Mouse (Mus musculus): ENCODE data around the gene Elane.

Gene Elane

DNA sequence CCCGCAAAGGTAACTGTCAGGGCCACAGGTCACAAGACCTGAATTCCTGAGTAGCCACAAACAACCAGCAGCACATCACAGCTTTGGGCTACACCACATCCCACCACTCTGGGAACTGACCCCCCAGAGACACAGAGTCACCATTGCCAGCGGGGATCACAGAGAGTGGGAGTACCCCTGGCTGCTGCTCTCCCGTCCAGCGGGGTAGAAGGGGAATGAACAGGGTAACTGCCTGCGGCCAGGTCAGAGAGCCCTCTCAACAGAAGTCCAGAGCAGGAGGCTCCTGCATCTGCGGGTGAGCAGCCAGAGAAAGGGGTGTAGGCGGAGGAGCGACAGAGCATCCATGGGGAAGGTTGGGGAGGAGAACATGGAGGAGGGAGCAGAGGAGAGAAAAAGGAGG, 30.0 kb downstream of the Elane start:
- DNase-seq, result no peak

DNA sequence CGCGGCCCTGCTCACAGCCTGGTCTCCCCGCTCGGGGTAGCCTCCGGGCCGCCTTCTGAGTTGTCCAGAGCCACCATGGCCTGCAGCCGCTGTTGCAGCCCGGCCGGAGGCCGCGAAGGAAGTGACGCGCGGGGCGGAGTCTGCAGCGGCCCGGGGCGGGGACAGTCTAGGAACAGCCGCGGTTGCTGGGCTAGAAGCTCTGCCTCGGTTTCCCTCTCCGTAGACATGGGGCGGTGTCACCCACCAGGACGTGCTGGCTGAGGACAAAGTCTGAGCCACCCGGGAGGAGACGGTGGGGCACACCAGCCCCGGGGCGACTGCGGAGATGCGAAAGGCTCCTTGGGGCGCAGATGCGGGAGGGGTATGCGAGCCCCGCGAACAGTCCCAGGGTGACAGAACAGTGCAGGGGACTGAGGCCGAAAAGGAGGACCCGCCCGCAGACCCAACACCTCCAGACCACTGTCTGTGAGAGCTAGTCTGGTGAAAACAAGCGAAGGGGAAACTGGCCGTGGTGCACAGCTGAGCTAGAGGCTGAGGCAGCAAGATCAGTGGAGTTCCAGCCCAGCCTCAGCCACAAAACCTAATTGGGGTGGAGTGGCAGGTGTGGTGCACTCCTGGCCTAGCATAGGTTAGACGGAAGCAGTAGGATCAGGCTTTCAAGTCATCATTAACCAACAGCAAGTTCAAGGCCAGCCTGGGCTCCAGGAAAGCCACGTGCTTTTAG, 30.9 kb downstream of the Elane start, which contains the start of gene Kiss1r:
TSS of gene Kiss1r (plus strand) at position 164 of the 724 bp plus-strand sequence.
- peak; percentile 91 to 92 for DNase-seq

DNA sequence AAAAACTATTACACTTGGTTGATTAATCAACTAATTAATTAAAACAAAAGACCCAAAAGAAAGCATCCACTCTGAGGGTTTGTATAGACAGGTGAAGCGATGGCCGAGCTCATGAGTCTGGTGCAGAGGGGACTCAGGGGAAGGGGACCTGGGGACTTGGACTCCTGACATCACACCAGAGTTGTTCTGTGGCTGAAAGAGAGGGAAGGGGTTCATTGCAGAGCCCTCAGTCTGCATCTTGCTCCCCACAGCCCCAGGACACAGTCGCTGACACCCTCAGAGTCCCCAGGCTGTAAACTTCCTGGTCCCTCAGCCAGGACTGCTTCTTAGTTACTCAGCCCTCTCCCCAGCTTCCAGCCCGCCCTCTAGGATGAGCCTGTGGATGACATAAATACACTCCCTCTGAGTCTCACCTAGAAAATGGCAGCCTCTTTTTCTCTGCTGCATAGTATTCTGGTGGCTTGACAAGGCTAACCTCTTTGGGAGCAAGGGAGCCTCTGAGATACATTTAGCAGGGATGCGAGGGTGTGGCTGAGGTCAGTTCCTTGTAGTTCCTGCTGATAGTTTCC, 31.6 kb downstream of the Elane start:
- DNase-seq, result no peak

DNA sequence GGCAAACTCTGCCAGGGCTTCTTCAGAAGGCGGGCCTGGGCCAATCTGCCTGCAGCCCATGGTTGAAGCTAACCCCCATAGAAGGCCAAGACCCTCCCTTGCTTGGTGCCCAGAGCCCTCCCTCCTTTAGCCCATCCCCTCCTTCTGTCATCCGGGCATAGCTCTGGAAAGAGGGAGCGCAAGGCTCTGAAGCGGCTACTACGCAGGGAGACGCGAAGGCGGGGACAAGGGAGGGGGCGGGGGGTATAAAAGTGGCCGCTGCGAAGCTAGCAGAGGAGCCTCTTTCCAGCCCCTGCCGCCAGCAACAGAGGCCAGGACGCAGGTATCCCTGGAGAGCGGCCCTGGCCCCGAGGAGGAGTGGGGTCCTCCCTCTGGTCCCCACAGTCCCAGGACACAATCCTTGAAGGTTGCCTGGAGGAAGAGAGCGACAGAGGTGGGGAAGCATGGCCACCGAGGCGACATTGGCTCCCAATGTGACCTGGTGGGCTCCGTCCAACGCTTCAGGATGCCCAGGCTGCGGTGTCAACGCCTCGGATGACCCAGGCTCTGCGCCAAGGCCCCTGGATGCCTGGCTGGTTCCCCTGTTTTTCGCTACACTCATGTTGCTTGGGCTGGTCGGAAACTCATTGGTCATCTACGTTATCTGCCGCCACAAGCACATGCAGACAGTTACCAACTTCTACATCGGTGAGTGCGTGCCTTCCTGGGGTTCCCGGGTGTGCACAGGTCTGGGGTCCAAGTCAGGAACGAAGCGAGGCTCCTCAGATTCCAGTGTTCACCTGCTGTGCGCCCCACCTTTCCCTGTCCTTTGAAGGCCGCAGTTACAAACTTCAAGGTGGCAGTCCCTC, 32.4 kb downstream of the Elane start:
- DNase-seq, result no peak

DNA sequence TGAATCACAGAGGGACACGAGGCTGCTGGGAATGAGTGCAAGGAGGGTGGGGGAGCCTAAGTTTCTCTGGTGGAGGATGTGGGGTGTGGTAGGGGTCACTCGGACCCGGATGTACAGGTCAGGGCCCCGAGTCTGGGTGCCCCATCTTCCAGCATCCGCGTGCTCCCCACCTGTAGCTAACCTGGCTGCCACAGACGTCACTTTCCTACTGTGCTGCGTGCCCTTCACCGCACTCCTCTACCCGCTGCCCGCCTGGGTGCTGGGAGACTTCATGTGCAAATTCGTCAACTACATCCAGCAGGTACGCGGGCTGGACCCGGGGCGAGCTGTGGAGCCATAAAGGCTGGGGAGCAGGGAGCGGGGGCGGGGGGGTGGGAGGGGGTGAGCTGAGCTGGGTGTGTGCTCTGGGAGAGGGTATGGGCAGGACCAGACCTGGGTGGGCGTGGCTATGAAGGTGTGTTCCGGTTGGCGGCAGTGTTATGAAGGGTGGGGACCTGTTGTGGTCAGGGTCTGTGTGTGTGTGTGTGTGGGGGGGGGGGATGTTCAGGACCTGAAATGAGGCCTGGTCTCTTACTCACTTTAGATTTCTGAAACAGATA, 33.3 kb downstream of the Elane start:
- DNase-seq, result peak in 1 of 2 experiments; percentile 54

DNA sequence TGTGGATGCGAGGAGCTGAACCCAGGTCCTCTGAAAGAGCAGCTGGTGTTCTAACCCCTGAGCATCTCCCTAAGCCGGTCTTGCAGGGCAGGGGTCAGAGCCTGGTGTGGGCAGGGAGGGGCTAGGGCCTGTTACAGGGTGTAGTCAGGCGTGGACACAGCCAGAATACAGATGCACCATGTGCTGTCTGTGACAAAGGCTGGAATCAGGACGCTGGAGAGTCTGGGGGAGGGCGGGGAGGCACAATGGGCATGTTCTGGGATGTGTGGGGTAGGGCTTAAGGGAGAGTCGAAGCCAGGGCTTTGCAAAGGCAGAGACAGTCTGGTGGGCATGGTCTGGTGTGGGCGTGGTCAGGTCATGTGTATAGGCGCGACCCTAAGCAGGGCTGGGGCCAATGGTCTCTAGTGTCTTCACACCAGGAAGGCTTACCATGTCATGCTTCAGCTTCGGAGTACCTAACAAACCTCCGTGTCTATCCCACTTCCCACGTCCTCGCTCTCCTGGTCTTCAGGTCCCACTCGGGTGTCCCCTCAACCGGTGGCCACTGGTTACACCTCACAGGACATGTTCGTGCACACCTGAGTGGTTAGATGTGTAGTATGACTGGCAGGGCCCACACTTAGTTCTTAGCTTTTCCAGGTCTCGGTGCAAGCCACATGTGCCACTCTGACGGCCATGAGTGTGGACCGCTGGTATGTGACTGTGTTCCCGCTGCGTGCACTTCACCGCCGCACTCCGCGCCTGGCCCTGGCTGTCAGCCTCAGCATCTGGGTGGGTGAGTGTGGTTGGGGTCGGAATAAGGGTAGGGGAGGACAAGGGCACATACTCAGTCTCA, 34.2 kb downstream of the Elane start:
- no peak for DNase-seq

DNA sequence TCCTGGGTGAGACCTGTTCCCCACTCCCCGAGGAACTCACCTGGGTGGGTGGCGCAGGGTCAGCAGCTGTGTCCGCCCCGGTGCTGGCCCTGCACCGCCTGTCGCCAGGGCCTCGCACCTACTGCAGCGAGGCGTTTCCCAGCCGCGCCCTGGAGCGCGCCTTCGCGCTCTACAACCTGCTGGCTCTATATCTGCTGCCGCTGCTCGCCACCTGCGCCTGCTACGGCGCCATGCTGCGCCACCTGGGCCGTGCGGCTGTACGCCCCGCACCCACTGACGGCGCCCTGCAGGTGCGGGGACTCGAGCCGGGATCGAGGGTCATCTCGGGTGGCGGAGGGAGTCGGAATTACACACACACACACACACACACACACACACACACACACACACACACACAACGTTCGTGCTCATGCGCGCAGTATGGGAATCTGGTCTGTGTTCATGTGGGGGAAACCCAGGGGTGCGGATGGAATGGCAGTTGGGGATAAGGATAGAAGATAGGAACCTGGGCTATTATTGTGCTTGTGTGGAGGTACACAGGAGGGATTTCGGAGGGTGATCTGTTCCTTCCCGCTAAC, 35.0 kb downstream of the Elane start, which contains the start of gene R3hdm4:
TSS of gene R3hdm4 (minus strand) at position 251 of the 578 bp plus-strand sequence.
- no peak for DNase-seq

DNA sequence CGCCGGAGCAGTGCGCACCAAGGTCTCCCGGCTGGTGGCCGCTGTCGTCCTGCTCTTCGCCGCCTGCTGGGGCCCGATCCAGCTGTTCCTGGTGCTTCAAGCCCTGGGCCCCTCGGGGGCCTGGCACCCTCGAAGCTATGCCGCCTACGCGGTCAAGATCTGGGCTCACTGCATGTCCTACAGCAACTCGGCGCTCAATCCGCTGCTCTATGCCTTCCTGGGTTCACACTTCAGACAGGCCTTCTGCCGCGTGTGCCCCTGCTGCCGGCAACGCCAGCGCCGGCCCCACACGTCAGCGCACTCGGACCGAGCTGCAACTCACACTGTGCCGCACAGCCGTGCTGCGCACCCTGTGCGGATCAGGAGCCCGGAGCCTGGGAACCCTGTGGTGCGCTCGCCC, 35.5 kb downstream of the Elane start:
- no peak for DNase-seq

DNA sequence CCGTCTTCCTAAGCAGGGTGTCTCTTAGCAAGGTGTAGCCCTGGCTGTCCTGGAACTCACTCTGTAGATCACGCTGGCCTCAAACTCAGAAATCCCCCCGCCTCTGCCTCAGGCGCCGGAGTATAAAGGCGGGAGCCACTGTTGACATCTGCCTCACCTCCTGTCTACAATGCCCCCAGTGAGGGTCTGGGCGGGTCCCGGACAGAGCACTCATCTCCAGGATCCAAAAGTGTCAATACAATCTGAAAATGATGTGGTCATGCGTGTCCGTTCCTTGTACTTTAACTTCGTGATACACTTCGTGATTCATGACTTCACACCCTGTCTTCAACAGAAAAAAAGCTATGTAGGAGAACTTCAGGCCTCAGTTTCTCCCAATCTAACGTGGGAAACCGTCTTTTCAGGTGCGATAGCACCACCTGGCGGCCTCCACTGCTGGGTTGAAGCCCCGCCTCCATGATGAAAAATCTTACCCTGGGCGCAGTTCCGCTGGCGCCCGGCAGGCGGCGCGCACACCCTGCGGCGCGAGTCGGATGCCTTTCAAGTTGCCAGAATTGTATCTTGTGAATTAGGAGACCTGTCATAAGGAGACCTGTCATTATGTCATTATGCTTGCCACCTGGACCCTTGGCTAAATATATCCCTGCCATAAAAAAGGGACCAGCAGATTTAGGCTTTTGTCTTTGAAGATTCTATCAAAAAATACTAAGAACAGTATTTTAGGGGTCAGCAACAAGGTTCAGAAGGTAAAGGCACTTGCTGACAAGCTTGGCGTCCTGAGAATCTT, 39.1 kb downstream of the Elane start:
- peak; percentile 89 to 96 for DNase-seq

DNA sequence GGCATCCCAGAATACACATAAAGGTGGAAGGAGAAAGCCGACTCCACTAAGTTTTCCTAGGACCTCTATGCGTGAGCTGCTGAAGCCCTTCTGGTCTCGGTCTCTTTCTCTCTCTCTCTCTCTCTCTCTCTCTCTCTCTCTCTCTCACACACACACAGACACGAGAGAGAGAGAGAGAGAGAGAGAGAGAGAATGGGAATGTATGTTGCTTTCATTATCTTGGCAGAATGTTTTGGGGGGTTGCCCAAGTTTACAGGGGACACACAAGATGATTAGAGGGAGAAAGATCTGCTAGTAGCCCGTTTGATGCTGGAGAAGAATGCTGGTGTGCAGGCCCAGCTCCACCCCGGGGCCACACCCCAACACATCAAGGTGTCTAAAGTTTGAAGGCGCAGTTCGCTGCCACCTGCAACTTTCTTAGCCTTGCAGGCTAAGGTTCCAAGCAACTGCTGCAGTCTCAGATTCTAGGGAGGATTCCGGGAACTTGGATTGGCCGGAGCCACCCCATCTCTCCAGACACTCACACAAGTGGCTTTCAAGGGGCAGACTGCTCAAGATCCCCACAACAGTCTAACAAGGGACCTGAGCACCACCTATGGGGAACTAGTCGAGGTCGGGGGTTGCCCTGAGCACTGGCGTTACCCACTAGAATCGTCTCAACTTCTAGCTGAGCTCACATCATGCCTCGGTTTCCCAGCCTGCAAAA, 39.9 kb downstream of the Elane start:
- DNase-seq, result no peak

DNA sequence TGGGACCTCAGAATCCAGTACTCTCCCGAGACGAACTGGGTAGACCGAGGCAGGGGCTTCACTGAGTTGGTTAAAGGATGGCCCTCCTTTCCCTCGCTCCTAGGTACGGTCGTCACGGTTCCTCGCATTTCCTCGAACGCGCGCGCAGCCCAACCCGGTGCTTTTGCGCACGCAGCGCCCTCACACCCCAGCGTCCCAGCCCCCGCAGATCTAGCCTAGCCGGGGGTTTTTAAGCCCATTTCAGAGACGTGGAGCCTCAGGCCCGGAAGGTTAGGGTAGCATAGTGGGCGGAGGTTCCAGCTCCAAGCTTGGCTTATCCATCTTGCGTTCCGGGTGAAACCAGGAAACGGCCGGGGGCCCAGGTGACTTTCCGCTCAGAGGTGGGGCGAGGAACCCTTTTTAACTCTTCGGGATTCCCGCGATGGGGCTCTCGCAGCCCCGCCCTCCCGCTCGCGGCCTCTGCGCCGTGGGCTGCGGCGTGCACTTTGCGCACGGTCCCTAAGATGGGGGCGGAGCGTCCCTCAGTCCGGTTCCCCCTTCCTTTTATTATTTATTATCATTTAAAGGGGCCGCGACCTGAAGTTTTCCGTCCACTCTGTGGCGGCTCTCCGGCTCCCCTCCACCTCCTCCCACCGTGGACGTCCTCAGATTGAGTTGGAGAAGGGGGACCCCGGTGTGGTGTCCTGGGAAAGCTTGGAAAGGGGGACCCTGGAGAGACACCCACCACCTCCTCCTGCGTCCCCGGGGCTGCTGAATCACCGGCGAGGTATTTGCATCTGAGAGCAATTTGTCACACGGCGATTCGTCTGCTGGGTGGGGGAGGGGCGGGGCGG, 40.7 kb downstream of the Elane start, which contains the start of gene Arid3a:
TSS of gene Arid3a (plus strand) at position 553 of the 833 bp plus-strand sequence.
- DNase-seq, result peak; percentile 90 to 94

DNA sequence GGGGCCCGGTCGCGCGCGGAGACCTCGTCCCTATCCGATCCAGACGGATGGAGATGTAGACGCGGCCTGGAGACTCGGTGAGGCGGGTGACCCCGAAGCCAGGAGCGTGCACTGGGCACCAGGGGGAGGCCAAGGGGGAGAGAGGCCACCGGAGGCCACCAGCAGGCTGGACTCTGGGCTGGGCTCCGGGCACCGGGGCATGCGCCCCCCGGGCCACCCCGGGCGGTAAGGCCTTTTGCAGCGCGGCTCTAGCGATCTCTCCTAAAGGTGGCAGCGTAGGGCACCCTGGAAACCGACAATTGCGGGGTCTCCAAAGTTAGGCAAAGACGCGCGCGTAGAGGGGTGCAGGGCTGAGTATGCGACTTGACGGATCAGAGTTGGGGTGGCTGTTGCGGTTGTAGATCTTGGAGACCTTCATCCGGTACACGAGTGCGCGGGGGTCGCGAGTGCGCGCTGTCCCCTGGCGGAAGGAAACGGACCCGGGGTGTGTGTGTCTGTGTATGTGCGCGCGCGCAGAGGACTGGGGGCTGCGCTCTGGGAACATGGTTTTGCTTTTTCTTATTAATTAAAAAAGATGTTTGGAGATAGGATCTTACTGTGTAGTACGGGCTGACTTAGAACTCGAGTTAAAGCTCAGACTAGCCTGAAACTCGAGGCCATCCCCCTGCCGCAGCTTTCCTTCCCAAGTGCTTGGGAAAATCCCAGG, 41.4 kb downstream of the Elane start:
- peak; percentile 62 to 81 for DNase-seq

DNA sequence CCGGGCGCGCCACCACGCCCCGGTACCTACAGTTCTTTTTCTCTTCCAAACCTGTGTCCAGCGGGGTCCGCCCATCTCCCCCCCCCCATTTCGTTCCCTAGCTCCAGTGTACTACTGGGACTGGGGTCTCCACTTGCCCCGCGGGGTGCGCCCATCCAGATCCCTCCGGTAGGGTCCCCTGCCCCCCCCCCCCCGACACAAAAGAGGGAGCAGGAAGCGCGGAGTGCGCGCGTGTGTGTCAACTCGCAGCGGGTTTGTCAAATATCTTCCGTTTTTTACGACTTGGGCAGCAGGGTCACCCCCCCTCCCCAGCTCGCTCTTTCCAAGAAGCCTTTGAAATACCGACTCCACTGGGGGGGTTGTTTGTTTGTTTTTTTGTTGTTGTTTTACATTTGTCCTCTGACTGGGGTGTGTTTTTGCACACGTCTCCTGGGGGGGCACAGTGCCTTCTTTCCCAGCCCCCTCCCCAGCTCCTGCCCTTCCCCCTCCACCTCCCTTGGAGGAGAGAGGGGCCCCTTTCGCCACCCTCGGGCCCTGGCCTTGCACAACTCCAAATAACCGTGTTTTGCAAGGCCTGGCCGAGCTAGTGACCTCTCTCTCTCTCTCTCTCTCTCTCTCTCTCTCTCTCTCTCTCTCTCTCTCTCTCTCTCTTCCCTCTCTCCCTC, 42.1 kb downstream of the Elane start:
- peak; percentile 47 to 72 for DNase-seq

DNA sequence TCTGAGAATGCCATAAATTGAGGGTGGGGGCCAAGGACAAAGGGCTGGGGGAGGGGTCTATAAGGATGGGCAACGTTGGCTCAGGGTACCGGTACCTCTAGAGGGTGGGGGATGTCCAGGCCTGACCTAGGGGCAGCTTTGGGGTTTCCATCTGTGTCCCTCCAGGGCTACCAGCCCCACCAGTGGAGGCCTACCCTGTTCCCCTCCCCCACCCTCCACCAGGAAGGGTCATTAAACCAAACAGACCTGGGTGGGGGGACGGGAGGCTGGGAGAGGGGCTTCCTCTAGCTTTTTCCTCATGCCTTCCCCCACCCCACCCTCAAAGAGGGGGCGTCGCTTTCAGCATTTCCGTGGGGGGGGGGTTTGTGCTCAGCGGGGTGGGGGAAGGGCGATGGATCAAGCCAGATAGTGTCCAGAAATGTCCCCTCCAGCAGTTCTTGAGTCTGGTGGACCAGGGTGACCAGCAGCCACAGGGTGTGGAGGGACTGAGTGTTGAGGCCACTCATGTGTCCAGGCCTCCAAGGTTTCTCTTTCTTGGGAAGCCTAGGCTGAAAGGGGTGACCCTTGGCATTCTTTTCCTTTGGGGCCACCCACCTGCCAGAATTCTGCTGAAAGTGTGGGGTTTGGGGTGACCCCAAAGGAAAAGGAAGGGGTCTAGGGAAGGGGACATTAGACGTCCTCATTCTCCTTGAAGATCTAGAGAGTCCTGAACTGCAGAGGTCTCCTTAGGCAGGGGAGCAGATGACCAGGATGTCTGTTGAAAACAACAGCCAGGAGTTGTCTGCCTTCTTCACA, 43.1 kb downstream of the Elane start:
- no peak for DNase-seq

DNA sequence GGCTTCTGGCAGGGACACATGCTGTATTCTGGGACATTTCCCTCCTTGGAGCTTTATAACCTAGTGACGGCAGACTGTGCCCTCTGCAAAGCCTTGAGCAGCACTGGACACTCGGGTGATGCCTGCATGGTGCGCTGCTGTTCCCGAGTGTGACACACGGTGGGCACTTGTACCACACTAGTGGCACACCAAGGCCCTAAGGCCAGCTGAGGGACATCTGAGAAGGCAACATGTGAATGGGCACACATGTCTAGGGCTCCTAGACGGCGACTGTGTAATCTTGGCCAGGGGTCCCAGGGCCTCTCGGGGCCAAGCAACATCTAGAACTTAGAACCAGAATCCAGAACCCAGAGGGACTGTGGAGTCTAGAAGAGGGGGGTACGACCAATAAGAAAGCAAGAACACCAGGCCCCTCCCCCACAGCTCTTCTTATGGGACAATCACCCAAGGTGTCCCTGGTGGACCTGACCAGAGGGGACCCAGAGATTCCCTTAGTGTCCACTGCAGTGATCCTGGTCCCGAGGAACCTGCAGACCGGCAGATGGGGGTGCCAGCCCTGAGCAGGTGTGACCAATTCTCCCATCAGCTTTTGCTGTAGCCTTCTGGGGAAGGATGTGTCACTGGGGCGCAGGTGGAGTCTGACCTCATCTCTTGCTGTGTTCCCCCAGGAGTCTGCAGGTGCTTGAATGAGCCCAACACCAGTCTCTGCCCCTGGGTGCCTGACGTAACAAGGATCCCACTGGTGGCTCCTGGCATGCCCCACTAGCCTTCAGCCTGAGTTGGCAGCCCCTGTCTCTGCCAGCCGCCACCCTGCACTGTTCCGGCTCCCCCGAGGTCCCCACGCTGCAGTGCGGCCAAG, 44.1 kb downstream of the Elane start:
- no peak for DNase-seq

DNA sequence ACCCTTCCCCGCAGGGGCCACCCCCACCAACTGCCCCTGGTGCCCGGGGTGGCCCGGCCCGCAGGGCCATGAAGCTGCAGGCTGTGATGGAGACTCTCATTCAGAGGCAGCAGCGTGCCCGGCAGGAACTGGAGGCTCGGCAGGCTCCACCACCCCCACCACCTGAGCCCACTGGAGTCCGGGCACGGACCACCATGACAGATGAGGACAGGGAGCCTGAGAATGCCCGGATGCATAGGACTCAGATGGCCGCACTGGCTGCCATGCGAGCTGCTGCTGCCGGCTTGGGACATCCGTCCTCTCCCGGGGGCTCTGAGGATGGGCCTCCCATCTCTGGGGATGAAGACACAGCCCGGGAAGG, 44.8 kb downstream of the Elane start:
- no peak for DNase-seq
